Mouse (Mus musculus): Measurements from ENCODE around the gene Smim23. TPM values are rescaled to one million over a fixed set of nuclear protein-coding genes. Genes with fewer than 3 reads are reported as not detected.

The Smim23 gene
- total and polyA plus RNA-seq, 3 experiments: not detected

DNA sequence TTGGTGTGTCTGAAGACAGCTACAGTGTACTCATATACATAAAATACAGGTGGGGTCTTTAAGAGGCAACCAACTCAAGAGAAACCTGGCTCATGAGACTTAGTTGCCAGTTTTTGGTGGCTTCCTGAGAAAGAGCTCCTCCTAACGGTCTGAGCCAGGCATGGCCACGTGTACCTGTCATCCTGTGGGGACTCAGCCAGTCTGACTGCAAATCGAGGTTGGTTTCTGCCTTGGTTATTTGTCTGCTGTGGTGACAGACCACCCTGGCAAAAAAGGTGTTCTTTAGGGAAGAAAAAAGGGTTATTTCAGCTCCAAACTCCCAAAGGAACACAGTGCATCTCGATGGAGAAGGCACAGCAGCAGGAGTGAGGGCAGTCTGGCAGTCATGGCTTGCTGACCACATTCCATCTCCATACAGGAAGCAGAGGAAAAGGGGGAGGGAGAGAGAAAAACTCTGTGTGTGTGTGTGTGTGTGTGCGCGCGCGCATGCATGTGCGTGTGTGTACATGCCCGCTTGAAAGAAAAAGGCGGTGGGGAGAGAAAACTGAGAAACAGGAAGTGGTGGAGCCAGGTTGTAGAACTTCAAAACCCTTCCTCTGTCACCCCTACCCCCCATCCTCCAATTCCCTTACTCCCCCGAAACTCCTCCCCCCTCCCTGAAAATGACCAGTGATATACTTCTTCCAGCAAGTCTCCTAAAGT is 55.6 kb downstream of the Smim23 start (continued):
- peak; percentile 53 for TF ChIP-seq ZC3H11A (IDR thresholded peaks at IDR 0.05; ENCODE audit: low read depth, low read length)
- TF ChIP-seq POLR2AphosphoS2 (IDR thresholded peaks at IDR 0.05; ENCODE audit: low read length): no peak
- no peak for TF ChIP-seq POLR2A (IDR thresholded peaks at IDR 0.05; ENCODE audit: control insufficient read depth in 1 of 2, insufficient read depth in 1 of 2, low read depth in 1 of 2, low read length in 2 of 2, poor library complexity in 1 of 2)

Other genes starting within 250 kb of the Smim23 start
- gene Fbxw11, start 181.9 kb downstream of the Smim23 start, total RNA-seq (2012; rRNA removed): 53.5 and 59.6 TPM in 2 replicates
- gene Fbxw11, start 181.9 kb downstream of the Smim23 start, polyA plus RNA-seq (2012; ENCODE audit: insufficient read depth in 1 of 2, insufficient read length in 2 of 2, low read depth in 1 of 2, low replicate concordance in 2 of 2, missing spikeins in 1 of 2): 10 to 100 TPM; 35.4 to 98.5 TPM